Mouse (Mus musculus): ENCODE data around the gene Fbxo9.
"Not testable (repeated sequence)": the region's sequence is repeated elsewhere in the genome, so short reads cannot be mapped to it uniquely, and the experiment has no call there.

The Fbxo9 gene

DNA sequence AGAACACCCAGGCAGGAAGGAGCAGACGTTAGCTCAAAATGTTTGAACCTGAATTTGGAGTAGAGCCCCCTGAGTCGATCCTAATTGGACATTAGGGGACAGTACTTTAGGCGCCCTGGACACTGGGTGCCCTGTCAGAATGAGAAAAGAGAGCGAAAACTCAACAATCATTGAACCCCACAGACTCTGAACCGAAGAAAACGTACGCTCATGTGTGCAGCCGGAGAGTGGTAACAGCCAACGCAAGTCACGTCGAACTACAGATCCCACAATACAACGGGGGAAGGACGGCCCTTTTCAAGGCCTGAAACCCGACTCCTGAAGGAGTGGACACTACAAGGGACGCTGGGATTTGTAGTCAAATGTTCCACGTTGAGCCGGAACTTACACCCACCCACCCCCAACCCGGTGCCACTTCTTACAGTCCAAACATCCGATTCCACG is at the start of gene Fbxo9, which contains the start of gene Ick:
Fbxo9 (minus strand) TSS at position 270 of the 444 bp plus-strand sequence.
Ick (plus strand) TSS at position 397 of the 444 bp plus-strand sequence.
- peak; percentile 93 to 97 for DNase-seq (ENCODE audit: low spot score in 2 of 2)

DNA sequence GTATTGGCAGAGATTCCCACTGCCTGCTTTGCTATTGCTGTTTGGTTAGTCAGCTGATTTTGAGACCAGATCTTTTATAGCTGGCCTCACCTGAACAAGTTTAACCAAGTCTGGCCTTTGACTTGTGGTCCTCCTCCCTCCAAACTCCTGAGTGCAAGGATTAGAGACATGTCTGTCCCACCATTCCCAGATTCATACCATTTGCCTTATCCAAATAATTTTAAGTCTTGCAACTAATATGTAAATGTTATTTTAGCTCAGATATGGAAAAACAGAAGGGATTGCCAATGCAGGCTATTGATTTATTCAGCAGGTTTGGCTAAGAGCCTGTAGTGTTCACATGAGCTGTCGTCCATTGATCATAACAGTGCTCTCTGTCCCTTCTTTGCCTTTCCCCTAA is 48.4 kb upstream of the Fbxo9 start:
- DNase-seq (ENCODE audit: low spot score in 2 of 2) = no peak

DNA sequence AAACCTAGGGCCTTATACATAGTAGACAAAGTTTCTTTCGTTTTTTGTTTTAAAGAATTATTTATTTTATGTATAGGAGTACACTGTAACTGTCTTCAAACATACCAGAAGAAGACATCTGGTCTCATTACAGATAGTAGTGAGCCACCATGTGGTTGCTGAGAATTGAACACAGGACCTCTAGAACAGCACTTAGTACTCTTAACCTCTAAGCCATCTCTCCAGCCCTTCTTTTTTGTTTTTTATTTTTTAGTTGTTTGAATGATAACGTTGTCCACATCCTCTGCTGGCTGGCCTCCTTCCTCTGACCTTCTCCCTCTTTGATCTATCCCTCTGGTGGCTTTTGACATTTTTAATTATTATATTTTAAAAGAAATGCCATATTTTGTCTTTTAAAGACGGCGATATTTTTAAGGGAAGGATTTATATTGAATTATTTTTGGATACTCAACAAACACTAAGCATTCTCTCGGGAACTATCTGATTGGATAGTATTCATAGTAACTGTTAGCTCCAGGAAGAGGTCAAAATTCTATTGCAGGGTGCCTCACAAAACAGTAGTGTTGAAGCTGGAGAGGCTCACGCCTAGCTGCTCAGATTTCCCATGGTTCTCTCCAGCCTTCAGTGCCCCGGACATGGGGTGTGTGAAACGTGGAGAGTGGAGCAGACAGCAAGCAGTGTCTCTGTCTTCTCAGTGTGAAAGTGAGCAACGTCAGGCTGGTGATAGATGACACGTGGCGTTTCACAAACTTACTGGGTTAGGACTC is 45.5 kb upstream of the Fbxo9 start:
- DNase-seq (ENCODE audit: low spot score in 2 of 2) = no peak

DNA sequence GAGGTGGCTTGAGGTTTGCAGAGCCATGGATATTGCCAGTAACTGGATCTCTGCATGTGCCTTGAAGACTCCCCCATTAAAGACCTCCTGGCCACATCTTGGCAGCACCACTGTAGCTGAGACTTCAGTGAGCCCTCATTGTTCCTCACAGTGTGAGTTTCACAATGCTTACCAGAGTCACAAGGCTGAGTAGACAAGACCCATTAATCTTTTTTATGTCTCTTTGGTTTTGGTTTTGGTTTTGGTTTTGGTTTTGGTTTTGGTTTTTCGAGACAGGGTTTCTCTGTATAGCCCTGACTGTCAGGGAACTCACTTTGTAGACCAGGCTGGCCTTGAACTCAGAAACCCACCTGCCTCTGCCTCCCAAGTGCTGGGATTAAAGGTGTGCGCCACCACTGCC is 40.9 kb upstream of the Fbxo9 start:
- DNase-seq (ENCODE audit: low spot score in 2 of 2) = not testable (repeated sequence)

DNA sequence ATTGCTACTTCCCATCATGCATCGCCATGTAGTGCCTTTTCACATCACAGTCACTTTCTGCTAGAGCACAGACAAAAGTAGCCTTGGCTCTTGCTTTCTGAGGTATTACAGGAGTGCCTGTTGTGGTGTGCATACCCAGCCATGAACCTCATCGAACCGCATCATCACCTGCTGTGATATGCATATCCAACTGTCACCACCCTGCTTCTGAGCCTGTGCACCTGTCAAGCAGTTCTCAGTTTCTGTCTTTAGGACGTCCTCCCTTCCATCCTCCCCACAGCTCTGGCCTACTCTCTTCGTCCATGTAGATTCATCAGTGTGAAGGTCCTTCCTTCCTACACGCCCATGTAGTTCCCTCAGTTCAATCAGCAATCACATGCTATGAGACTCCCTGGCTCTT is 39.3 kb upstream of the Fbxo9 start:
- no peak for DNase-seq (ENCODE audit: low spot score in 2 of 2)

DNA sequence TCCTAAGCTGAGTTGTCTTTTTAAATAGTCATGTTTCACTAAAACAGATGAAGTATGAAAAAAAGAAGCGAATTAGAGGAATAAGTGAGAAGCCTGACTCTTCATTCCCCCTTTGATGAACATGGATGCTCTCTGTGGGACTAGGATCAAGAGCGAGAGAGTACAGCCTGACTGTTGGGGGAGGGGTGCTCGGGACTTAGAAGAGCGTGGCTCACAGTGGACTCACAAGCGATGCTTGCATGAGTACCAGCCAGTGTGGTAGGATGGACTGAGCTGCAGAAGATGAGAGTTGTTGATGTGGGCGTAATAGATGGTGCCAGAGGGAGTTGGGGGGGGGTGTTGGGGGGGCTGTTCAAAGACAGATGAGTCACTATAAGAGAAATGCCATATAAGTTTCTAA is 37.8 kb upstream of the Fbxo9 start:
- peak in 1 of 2 experiments; percentile 46 for DNase-seq (ENCODE audit: low spot score in 2 of 2)

DNA sequence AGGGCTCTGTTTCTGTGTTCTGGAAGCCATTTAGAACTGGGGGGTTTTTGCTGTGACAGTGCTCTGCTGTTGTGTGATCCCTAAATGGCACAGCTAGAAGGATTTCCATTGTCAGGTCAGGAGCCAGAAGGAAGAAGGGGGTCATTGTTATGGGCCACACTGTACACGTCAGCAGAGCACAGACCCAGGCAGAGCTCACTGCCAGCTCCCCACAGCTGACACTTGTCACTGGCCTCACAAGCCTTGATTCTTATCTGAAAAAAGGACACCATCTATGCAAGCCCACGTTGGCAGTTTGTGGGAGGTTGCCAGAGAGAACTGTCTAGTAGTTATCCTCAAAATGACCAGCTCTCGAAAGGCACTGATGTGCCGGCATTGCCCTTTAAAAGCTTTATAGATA is 37.2 kb upstream of the Fbxo9 start:
- peak; percentile 40 to 68 for DNase-seq (ENCODE audit: low spot score in 2 of 2)

DNA sequence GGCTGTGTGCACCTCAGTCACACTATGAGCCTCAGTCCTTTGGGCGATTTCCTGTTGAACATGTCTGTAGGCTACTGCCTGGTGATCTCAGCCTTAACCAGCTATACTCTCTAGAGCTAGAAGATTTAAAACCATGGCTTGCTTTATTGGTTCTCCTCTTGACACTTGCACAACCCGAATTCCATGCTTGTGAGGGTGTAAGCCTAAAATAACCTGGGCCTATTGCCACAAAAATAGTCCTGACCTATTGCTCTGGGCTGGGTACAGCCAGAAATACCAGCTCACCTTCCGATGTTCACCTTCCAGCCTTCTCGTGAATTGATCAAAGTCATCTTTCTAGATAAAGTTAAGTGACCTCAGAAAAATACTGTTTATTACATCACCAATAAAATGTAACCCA is 30.6 kb upstream of the Fbxo9 start:
- DNase-seq (ENCODE audit: low spot score in 2 of 2) = no peak

DNA sequence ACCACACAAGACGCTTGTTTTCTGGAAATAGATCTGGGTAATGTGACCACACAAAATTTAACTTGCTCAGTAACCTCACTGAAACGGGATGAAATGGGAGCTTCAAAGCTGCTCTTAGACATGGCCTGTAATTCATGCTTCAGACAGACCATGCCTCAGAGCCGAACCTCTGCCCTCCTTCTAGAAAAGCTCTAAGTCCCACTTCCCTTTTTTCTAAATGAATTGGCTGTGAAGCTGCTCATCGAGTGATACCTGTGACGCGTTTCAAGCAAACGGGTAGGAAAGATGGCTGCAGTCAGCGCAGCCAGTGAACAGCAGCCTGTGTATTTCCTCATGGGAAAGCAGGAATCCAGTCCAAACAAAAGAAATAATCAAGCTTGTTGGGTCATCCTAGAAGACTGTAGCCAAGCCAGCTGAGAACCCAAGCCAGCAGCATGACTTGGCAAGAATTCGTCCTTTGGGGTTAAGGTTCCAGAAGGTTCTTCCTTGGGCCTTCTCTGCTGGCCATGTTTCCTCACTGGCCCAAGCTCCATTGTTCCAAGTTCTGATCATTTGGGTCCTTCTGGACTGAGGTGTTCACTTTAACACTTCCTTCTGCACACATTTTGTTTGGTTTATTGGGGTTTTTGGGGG is 29.3 kb upstream of the Fbxo9 start:
- no peak for DNase-seq (ENCODE audit: low spot score in 2 of 2)

DNA sequence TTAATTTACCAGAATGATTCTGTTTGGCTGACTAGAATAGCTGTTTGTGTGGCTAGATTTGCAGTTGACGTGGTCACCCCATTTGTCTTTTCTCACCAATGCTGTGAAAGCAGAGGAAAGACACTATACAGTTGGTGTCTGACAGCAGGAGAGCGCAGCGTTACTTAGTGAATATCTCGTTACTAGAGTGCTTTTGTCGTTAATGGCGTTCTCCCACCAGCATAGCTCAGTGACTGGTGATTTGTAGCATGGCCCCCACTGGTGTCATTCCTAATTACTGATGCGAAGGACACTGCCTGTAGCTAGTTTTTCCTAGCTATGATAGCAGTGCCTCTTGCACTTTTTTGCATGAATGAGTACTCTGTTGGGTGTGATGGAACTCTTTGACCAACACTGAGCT is 26.8 kb upstream of the Fbxo9 start:
- DNase-seq (ENCODE audit: low spot score in 2 of 2) = no peak

DNA sequence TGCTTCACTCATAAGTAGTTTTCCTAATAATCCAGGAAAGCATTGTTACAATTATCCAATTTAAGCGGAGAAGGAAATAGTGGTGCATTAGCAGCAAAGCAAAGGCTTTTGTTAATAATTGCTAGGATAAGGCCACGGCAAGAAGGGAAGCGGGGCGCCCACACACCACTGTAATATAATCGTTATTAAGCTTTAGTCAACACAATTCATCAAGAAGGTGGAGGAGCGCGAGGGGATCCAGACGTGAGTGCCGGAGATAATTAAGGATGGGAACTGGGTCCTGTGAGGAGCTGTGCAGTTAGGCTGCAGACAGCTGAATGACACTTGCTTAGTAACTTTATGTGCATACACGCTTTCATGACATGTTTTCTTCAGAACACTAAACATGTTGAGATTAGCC is 17.8 kb upstream of the Fbxo9 start:
- DNase-seq (ENCODE audit: low spot score in 2 of 2) = no peak

DNA sequence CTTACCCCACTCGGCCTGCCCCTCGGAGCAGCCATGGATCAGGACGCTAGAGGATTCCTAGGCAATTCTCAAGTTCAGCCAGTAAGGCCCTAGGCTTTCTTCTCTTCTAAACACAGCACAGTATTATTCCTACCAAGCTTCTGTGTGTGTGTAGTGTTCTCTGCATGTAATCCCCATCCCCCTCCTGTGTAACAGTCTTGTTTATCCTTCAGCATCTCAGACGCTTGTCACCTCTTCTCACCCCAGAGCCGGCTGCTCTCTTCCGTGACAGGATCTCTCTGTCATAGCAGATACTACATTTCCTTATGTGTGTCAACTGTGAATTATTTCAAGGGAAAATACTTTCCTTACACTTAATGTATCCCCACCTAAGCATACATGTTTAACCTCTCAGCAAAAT is 17.1 kb upstream of the Fbxo9 start:
- no peak for DNase-seq (ENCODE audit: low spot score in 2 of 2)

DNA sequence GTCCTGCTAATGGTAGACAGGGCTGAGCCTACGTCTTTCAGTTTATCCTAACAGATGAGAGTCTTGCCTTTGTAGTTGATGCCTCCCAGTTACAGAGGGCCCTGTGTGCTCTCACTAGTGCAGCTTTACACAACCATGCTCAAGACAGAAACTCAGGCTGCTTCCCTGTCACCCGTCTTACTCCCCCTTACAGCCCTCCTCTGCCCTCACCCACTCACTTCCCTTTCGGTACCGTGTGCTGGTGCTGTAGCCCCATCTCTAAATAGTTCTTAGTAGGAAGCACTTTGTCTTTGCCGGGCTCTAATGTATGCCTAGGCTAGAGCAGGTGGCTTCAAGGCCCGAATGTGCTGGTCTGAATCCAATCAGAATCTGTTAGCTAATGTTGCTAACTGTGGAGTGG is 15.4 kb upstream of the Fbxo9 start:
- no peak for DNase-seq (ENCODE audit: low spot score in 2 of 2)

DNA sequence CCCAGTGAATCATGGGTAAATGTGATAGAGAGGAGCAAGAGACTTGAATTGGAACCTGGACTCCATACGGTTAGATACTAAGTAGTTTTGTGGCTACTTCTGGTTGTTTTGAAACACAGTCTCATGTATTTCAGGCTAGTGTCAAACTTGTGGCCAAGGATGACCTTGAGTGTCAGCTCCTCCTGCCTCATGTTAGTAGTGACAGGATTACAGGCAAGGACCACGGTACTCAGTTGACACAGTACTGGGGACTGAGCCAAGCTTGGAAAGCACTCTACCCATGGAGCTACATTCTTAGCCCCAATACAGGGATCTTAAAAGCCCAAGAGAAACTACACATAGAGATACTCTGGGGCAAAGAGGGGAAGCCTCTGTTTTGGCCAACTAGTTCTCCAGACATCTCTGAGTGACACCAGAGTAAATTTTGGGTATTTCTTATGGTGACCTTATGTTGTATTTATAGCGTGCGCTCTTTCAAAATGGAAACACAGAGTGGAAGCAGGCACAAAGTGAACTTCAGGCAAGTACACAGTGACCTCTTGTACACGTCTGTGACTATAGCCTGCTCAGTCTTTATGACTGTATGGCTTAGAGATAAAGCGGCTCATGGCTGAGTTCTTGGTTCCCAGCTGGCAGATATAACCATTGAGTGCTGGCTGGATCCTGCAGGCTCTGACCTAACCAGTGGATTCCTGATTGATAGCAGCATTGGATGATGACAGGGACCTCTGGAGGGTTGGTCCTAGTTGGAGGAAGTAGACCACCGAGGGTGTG is 14.3 kb upstream of the Fbxo9 start:
- no peak for DNase-seq (ENCODE audit: low spot score in 2 of 2)

DNA sequence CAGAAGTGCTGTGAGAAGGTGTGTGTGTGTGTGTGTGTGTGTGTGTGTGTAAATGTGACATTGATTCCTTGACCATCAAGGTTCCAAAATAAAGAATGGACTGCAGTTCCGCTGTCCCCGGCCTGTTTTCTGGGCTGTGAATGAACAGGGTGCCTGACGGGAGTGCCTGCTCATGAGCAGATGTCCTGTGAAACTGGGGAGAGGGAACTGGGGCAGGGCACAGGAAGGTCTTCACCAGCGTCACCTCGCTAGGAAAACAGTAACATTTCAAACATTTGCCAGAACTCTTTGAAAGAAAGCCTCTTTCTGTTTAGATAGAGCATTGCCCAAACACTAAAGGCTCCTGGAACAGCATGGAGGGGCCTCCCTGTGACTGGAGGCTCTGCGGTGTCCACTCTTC is 13.1 kb upstream of the Fbxo9 start:
- DNase-seq (ENCODE audit: low spot score in 2 of 2) = no peak

DNA sequence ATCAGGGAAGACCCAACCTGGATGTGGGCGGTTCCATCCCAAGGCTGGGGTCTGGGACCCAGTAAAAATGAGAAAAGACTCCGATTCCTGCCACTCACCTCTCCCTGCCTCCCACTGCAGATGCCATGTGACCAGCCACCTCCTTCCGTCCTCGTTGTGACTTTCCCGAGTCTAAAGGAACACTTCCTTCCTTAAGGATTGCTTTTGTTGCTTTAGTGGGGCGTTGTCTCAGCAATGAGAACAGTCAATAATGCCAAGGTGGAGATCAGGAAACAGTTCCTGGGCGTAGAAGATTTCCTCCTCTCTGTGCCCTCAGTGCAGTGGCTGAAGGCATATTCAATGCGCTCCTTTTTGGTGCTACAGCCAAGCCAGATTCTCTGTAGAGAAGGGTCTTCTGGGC is 12.5 kb upstream of the Fbxo9 start:
- no peak for DNase-seq (ENCODE audit: low spot score in 2 of 2)

DNA sequence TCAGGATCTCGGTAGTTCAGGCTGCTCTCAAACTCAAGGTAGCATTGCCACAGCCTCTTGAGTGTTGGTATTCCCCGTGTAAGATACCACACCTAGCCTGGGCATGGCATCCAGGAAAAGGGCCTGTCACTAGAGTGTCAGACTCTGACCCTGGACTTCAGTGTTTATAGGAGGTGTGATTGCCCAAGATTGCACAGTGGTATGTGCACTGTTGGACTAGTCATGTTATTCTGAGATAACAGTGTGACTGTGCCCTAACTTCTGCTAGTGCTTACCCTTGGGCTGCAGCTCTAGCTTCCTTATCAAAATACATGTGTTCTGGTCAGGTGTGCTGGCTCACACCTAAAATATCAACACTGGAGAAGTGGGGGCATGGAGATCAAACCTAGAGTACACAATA is 8.8 kb upstream of the Fbxo9 start:
- DNase-seq (ENCODE audit: low spot score in 2 of 2) = no peak

DNA sequence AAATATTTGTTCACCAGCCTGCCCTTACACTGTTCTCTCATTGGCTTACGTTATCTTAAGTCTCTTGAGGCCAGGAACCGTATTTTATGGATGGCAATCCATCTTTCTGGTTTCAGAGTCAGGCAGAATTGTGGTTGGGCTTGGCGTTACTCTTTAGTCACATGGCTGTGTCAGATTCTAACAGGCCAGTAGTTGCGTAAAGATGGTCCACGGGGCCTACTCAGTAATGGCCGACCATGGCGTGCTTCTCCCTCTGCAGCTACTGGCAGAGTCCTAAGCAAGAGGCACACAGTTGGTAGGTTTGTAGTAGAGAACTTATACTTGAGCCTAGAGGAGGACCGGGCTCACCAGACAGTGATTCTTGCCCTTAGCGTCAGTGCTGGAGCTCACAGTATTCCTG is 6.9 kb upstream of the Fbxo9 start:
- DNase-seq (ENCODE audit: low spot score in 2 of 2) = no peak

DNA sequence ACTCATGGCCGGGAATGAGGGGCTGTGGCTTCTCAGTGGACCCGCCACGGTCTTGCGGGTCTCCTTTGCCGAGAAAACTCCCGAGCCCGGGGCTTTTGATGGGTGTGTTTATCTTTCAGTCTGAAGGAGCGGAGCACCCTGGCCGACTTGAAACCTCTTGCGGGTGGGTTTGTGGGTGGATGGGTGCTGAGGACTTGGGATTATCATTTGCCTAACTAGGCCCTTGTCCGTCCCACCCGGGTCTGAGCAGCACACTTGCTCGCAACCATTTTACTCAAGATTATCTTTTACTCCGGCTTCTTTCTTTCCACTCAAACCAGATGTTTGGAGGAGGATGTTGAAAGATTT is 4.6 kb upstream of the Fbxo9 start:
- DNase-seq (ENCODE audit: low spot score in 2 of 2) = no peak

DNA sequence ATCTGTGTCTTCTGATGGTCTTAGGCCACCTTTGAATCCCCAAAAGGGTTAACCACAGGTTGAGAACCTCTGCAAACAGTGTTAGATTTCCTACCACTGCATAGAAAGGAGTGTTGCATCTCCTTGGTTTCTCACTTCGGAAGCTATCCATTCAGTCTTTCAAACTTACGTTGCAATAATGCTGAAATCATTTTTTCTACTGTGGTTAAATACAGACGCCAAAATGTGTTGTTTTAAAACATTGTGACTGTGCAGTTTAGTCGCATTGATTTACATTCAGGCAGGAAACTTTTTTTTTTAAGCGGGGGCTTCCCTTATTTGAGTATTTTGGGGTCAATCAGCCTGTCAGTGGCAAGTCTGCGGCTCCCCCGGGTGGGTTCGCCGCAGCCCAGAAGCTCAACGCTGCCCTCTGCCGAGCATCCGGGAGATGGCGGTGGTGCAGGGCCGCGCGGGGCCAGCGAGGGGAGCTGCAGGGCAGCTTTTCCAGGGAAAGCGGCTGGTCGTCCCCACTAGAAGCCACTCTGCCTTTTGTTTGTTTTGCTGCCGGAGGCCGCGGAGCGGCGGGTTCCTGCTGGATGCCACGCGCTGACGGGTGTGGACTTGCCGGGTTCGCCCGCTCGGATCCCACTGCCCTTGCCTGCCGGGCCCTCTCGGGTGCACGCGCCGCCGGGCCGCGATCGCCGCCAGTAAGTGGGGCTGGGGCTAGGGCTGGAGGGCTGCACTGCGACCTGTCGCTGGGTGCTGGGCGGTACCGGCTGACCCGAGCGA is 4.1 kb upstream of the Fbxo9 start:
- peak; percentile 93 to 95 for DNase-seq (ENCODE audit: low spot score in 2 of 2)

DNA sequence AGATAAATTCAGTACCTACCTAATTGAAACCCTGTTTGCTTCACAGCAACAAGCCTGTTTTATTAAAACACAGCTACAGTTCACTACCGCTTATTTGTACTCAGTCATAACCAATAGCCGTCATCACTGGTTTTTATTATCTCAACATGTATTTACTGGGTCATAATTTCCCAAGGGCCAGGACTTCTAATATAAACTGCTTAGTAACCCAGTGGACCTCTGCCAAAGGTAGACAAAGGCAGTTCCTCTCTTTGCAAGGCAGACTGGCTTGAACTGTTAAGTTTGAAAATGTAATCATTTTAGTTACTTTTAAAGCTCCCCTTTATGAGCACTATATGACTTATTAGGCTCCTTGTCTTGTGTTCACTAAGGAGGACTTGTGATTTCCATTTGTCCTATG is 2.6 kb upstream of the Fbxo9 start:
- DNase-seq (ENCODE audit: low spot score in 2 of 2) = no peak

DNA sequence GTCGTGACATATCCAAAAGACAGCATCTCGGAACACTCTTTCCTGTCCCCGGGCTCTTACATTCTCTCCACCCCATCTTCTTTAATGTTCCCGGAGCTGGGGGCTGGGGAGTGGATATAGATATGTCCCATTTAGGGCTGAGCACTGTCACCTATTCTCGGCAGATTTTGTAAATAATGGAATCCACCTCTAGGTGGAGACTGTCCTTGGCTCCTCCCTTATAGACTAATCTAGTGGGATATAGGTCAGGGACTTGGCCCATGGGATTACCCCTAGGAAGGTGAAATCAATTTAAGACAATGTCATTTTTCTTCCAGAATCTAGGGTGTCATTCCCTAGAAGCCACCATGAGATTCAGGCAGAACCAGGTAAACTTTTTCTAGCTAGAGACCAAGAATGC is 791 bp upstream of the Fbxo9 start:
- no peak for DNase-seq (ENCODE audit: low spot score in 2 of 2)

Data from right cerebral cortex, postnatal 10 days (tissue).